Mouse (Mus musculus) midbrain, embryonic 11.5 days (tissue): ENCODE data around the gene Agpat4. TPM values are rescaled to one million over a fixed set of nuclear protein-coding genes. Genes with fewer than 3 reads are reported as not detected.
A peak's percentile ranks its signal among the peaks of the same experiment; 100 is the strongest.

Experiments
- ATAC-seq: fragments of 200-750 bp; cut with Nextera tagmentation; 2 replicates; pipeline ENCODE4 v1.8.0; 2017; ENCODE audit warnings: moderate TSS enrichment, moderate library complexity; ENCODE audit not compliant: low FRiP score
- DNase-seq: peaks from one replicate; pipeline ENCODE4 v3.0.0; 2015; ENCODE audit warnings: low spot score; ENCODE audit errors: missing footprints
- H3K27ac ChIP-seq: fragments of 300-500 bp; sonication (generic); 2 replicates; pipeline ENCODE4 v1.5.1; 2014; ENCODE audit warnings: low read depth, low read length
- H3K27me3 ChIP-seq: fragments of 300-500 bp; sonication (generic); 2 replicates; pipeline ENCODE4 v1.6.1; 2014; ENCODE audit warnings: mild to moderate bottlenecking, low read length, moderate library complexity, mixed read lengths; ENCODE audit not compliant: control insufficient read depth, insufficient read depth
- H3K36me3 ChIP-seq: fragments of 300-500 bp; sonication (generic); 2 replicates; pipeline ENCODE4 v1.6.1; 2014; ENCODE audit warnings: mild to moderate bottlenecking, low read length, moderate library complexity, mixed read lengths; ENCODE audit not compliant: control insufficient read depth, insufficient read depth
- H3K4me1 ChIP-seq: fragments of 300-500 bp; sonication (generic); 2 replicates; pipeline ENCODE4 v1.6.1; 2014; ENCODE audit warnings: low read length; ENCODE audit not compliant: control insufficient read depth, insufficient read depth
- H3K4me2 ChIP-seq: fragments of 300-500 bp; sonication (generic); 2 replicates; pipeline ENCODE4 v1.6.1; 2014; ENCODE audit warnings: mild to moderate bottlenecking, moderate library complexity
- H3K4me3 ChIP-seq: fragments of 300-500 bp; sonication (generic); 2 replicates; pipeline ENCODE4 v1.5.1; 2014; ENCODE audit warnings: low read depth, low read length
- H3K9ac ChIP-seq: fragments of 300-500 bp; sonication (generic); 2 replicates; pipeline ENCODE4 v1.6.1; 2014; ENCODE audit warnings: low read length
- H3K9me3 ChIP-seq: fragments of 300-500 bp; sonication (generic); 2 replicates; pipeline ENCODE4 v1.6.1; 2016; ENCODE audit warnings: low read length; ENCODE audit not compliant: control insufficient read depth
- WGBS: fragments of 180-500 bp; shearing (Covaris S2); extraction: QIAGEN DNeasy Blood & Tissue Kit; methylation state at CpG from one replicate; pipeline ENCODE4 v1.1.7; 2014; 5-methylcytosine and 5-hydroxymethylcytosine counted together
- polyA plus RNA-seq: library from polyadenylated mRNA; unstranded; fragments of >200 nt; fragmentation: Nextera tagmentation; extraction: Ambion mirVana; gene quantifications from 2 replicates; pipeline ENCODE4 v1.2.1, GENCODE M21; 2014

Agpat4 gene
- polyA plus RNA-seq, 1 experiment from 2014 or later = 22.9 TPM

- H3K4me3 ChIP-seq = no peak overlapping the region
- WGBS = 80% methylated on average over 6 of the region's 6 CpGs
- no peaks in the 10 kb centered on the region for H3K9me3 ChIP-seq
- H3K27me3 ChIP-seq = no peaks in the 10 kb centered on the region
- no peak overlapping the region for H3K9ac ChIP-seq
- H3K4me1 ChIP-seq = no peaks in the 10 kb centered on the region
- H3K27ac ChIP-seq = no peak overlapping the region
- DNase-seq = no peak
- peaks cover 26% of the 10 kb centered on the region for H3K36me3 ChIP-seq
- H3K4me2 ChIP-seq = no peak overlapping the region
- ATAC-seq = no peak
Observed at GRCm38 (mm10) chr17:12258517-12258916, 140.0 kb downstream of the Agpat4 start.

GRCm38 (mm10) chr17:12259957-12260356, 141.5 kb downstream of the Agpat4 start:
- Histone ChIP-seq H3K9me3 (no peaks in the 10 kb centered on the region), H3K4me1 (no peaks in the 10 kb centered on the region), H3K4me3 (no peak overlapping the region), H3K4me2 (no peak overlapping the region), H3K36me3 (peaks cover 12% of the 10 kb centered on the region), H3K27me3 (no peaks in the 10 kb centered on the region), H3K27ac (no peak overlapping the region), H3K9ac (no peak overlapping the region)
- DNase-seq = no peak
- ATAC-seq = no peak
- 90% methylated on average over 8 of the region's 8 CpGs for WGBS

- DNase-seq (no peak), ATAC-seq (no peak)
- Histone ChIP-seq H3K9ac (no peak overlapping the region), H3K27me3 (no peaks in the 10 kb centered on the region), H3K4me1 (no peaks in the 10 kb centered on the region), H3K36me3 (0 out of 2 replicates have a peak, but pooled peaks cover 5% of the 10 kb centered on the region), H3K4me3 (no peak overlapping the region), H3K9me3 (no peaks in the 10 kb centered on the region), H3K4me2 (no peak overlapping the region), H3K27ac (no peak overlapping the region)
- 94% methylated on average over 7 of the region's 7 CpGs for WGBS
Observed at GRCm38 (mm10) chr17:12261376-12261775, 142.9 kb downstream of the Agpat4 start.

- ATAC-seq (no peak), DNase-seq (no peak)
- no peak overlapping the region for H3K4me2 ChIP-seq
- no peak overlapping the region for H3K9ac ChIP-seq
- 85% methylated on average over 2 of the region's 2 CpGs for WGBS
- no peak overlapping the region for H3K27ac ChIP-seq
- no peaks in the 10 kb centered on the region for H3K4me1 ChIP-seq
- 0 out of 2 replicates have a peak, but pooled peaks cover 3% of the 10 kb centered on the region for H3K36me3 ChIP-seq
- H3K9me3 ChIP-seq = no peaks in the 10 kb centered on the region
- no peak overlapping the region for H3K4me3 ChIP-seq
- no peaks in the 10 kb centered on the region for H3K27me3 ChIP-seq
Observed at GRCm38 (mm10) chr17:12261887-12262286, 143.4 kb downstream of the Agpat4 start.

- no peak overlapping the region for H3K4me2 ChIP-seq
- WGBS = 98% methylated on average over 8 of the region's 8 CpGs
Observed at GRCm38 (mm10) chr17:12262851-12263250, 144.3 kb downstream of the Agpat4 start.

GRCm38 (mm10) chr17:12263787-12264186, 145.3 kb downstream of the Agpat4 start:
- Histone ChIP-seq H3K9ac (no peak overlapping the region), H3K4me1 (peaks cover 3% of the 10 kb centered on the region), H3K36me3 (0 out of 2 replicates have a peak, but pooled peaks cover 3% of the 10 kb centered on the region), H3K9me3 (no peaks in the 10 kb centered on the region), H3K27me3 (no peaks in the 10 kb centered on the region), H3K27ac (no peak overlapping the region), H3K4me2 (no peak overlapping the region), H3K4me3 (no peak overlapping the region)
- 88% methylated on average over 13 of the region's 13 CpGs for WGBS
- ATAC-seq (no peak), DNase-seq (no peak)

More at GRCm38 (mm10) chr17:12262851-12263250, 144.3 kb downstream of the Agpat4 start:
- no peak for ATAC-seq
- H3K36me3 ChIP-seq = 0 out of 2 replicates have a peak, but pooled peaks cover 3% of the 10 kb centered on the region
- H3K9ac ChIP-seq = no peak overlapping the region
- no peaks in the 10 kb centered on the region for H3K9me3 ChIP-seq
- no peak overlapping the region for H3K4me3 ChIP-seq
- no peaks in the 10 kb centered on the region for H3K27me3 ChIP-seq
- no peaks in the 10 kb centered on the region for H3K4me1 ChIP-seq
- H3K27ac ChIP-seq = no peak overlapping the region
- no peak for DNase-seq

- Histone ChIP-seq H3K36me3 (0 out of 2 replicates have a peak, but pooled peaks cover 3% of the 10 kb centered on the region), H3K9ac (no peak overlapping the region), H3K27ac (no peak overlapping the region), H3K27me3 (no peaks in the 10 kb centered on the region), H3K4me2 (no peak overlapping the region), H3K4me3 (no peak overlapping the region), H3K4me1 (peaks cover 6% of the 10 kb centered on the region), H3K9me3 (no peaks in the 10 kb centered on the region)
- 89% methylated on average over 3 of the region's 3 CpGs for WGBS
- ATAC-seq (no peak), DNase-seq (no peak)
Observed at GRCm38 (mm10) chr17:12264293-12264692, 145.8 kb downstream of the Agpat4 start.

- Histone ChIP-seq H3K4me3 (no peak overlapping the region), H3K4me2 (no peak overlapping the region), H3K4me1 (peaks cover 6% of the 10 kb centered on the region), H3K9me3 (no peaks in the 10 kb centered on the region), H3K27ac (no peak overlapping the region), H3K27me3 (no peaks in the 10 kb centered on the region), H3K36me3 (peaks cover 3% of the 10 kb centered on the region; the same call in 1 of the 2 replicates), H3K9ac (no peak overlapping the region)
- DNase-seq (peak; percentile 90), ATAC-seq (peak; percentile 75)
- 69% methylated on average over 21 of the region's 21 CpGs for WGBS
Observed at GRCm38 (mm10) chr17:12265969-12266925, 147.7 kb downstream of the Agpat4 start.

- no peak overlapping the region for H3K9ac ChIP-seq
- DNase-seq = no peak
- H3K27me3 ChIP-seq = no peaks in the 10 kb centered on the region
- H3K4me2 ChIP-seq = no peak overlapping the region
- ATAC-seq = no peak
- H3K4me1 ChIP-seq = peaks cover 6% of the 10 kb centered on the region
- peaks cover 8% of the 10 kb centered on the region; the same call in 1 of the 2 replicates for H3K36me3 ChIP-seq
- WGBS = 86% methylated on average over 4 of the region's 4 CpGs
- H3K27ac ChIP-seq = no peak overlapping the region
- H3K4me3 ChIP-seq = no peak overlapping the region
- no peaks in the 10 kb centered on the region for H3K9me3 ChIP-seq
Observed at GRCm38 (mm10) chr17:12268091-12268490, 149.6 kb downstream of the Agpat4 start.
